Mouse (Mus musculus) embryonic fibroblast, embryonic 13.5 days (primary cell): ENCODE data around the gene Gm20479.

Source experiments
- CTCF ChIP-seq: IDR thresholded peaks from 2 replicates; pipeline ENCODE4 v1.5.1; 2011; ENCODE audit warnings: mild to moderate bottlenecking, control low read depth, low read length, moderate library complexity, borderline replicate concordance; ENCODE audit not compliant: insufficient read depth
- POLR2A ChIP-seq: IDR thresholded peaks from 2 replicates; pipeline ENCODE4 v1.6.1; 2011; ENCODE audit warnings: low read depth, mild to moderate bottlenecking, control low read depth, low read length, moderate library complexity

GRCm38 (mm10) chr7:27359706-27360358, 2.6 kb upstream of the Gm20479 start:
- TF ChIP-seq CTCF, result no peak
- TF ChIP-seq POLR2A, result no peak
